Mouse (Mus musculus) kidney, adult 2 months (tissue): ENCODE data around the gene Endov. TPM values are rescaled to one million over a fixed set of nuclear protein-coding genes. Genes with fewer than 3 reads are reported as not detected.

Source experiments
- DNase-seq: peaks from one replicate; pipeline ENCODE4 v3.0.0; 2021
- H3K27ac ChIP-seq: fragments of 200-500 bp; 2 replicates; pipeline ENCODE4 v1.5.1; 2012; ENCODE audit warnings: low read depth, low read length, control low read depth, inconsistent platforms; ENCODE audit not compliant: insufficient read depth
- H3K27me3 ChIP-seq: fragments of 200-500 bp; replicated peaks from 2 replicates; pipeline ENCODE4 v1.6.1; 2012; ENCODE audit warnings: mild to moderate bottlenecking, moderate library complexity, low read length, inconsistent platforms; ENCODE audit not compliant: control insufficient read depth, insufficient read depth
- H3K36me3 ChIP-seq: fragments of 200-500 bp; 2 replicates; pipeline ENCODE4 v1.6.1; 2012; ENCODE audit warnings: mild to moderate bottlenecking, moderate library complexity, low read length, inconsistent platforms; ENCODE audit not compliant: control insufficient read depth, insufficient read depth
- H3K4me1 ChIP-seq: fragments of 200-500 bp; 2 replicates; pipeline ENCODE4 v1.6.1; 2011; ENCODE audit warnings: low read length; ENCODE audit not compliant: control insufficient read depth, insufficient read depth
- H3K4me3 ChIP-seq: fragments of 200-500 bp; 2 replicates; pipeline ENCODE4 v1.5.1; 2011; ENCODE audit warnings: mild to moderate bottlenecking, low read depth, low read length, control low read depth; ENCODE audit not compliant: insufficient read depth
- CTCF ChIP-seq: fragments of 200-500 bp; conservative IDR thresholded peaks from 2 replicates; pipeline ENCODE4 v1.5.1; 2011; ENCODE audit warnings: low read depth, mild to moderate bottlenecking, control low read depth, low read length, moderate library complexity, mixed read lengths; ENCODE audit not compliant: insufficient read depth, insufficient read length
- POLR2A ChIP-seq: fragments of 200-500 bp; IDR thresholded peaks from one replicate; pipeline ENCODE4 v1.6.1; 2011; ENCODE audit warnings: low read depth, low read length, control low read depth
- WGBS: fragments of 180-500 bp; shearing (Covaris S2); methylation state at CpG from one replicate; pipeline ENCODE4 v1.1.7; 2018; 5-methylcytosine and 5-hydroxymethylcytosine counted together
- polyA plus RNA-seq: library from polyadenylated mRNA; depleted of rRNA; stranded (reverse); fragments of >200 nt; gene quantifications from 2 replicates; pipeline ENCODE4 v1.2.3, GENCODE M21; 2012; rRNA removed

The Endov gene
- polyA plus RNA-seq, 1 experiment: 14.1 TPM

DNA sequence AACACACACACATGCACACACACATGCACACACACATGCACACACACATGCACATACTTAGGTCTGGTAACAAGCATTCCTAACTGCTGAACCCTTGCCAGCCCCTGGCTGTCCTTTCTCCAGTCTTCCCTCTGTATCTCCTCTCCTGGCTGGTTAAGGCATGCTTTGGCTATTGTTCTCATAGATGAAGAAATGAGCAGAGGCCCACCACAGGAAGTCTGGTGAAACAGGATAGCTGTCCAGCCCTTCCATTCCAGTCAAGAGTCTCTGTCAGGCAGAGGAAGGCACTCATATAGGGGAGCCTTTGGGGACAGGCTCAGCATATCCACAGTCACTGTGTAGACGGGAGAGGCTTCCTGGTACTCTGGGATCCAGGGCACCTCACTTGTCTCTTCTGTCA, 61.2 kb downstream of the Endov start:
- H3K27me3 ChIP-seq: peaks cover 5% of the 10 kb centered on the region
- 59% methylated on average over 1 of the region's 1 CpGs for WGBS

GRCm38 (mm10) chr11:119552902-119553802, 62.0 kb downstream of the Endov start:
- no peaks in the 10 kb centered on the region for H3K4me1 ChIP-seq
- H3K27ac ChIP-seq: no peak overlapping the region
- DNase-seq: no peak
- 54% methylated on average over 9 of the region's 9 CpGs for WGBS
- peaks cover under 1% of the 10 kb centered on the region; the same call in 1 of the 2 replicates for H3K27me3 ChIP-seq
- TF ChIP-seq CTCF (no peak), POLR2A (no peak)
- no peak overlapping the region for H3K4me3 ChIP-seq
- H3K36me3 ChIP-seq: no peaks in the 10 kb centered on the region

More for the DNA sequence above, 61.2 kb downstream of the Endov start:
- DNase-seq: no peak
- H3K27ac ChIP-seq: no peak overlapping the region
- no peak overlapping the region for H3K4me3 ChIP-seq
- TF ChIP-seq POLR2A (no peak), CTCF (no peak)
- no peaks in the 10 kb centered on the region for H3K36me3 ChIP-seq
- H3K4me1 ChIP-seq: no peaks in the 10 kb centered on the region

GRCm38 (mm10) chr11:119554706-119555105, 63.6 kb downstream of the Endov start:
- H3K4me3 ChIP-seq: no peak overlapping the region
- no peaks in the 10 kb centered on the region for H3K36me3 ChIP-seq
- H3K27me3 ChIP-seq: no peaks in the 10 kb centered on the region; the same call in 1 of the 2 replicates
- no peak for TF ChIP-seq POLR2A
- TF ChIP-seq CTCF: no peak
- WGBS: 43% methylated on average over 7 of the region's 7 CpGs
- H3K27ac ChIP-seq: no peak overlapping the region
- H3K4me1 ChIP-seq: no peaks in the 10 kb centered on the region
- DNase-seq: peak; percentile 24

GRCm38 (mm10) chr11:119555170-119555569, 64.0 kb downstream of the Endov start:
- H3K4me1 ChIP-seq: no peaks in the 10 kb centered on the region
- WGBS: 78% methylated on average over 7 of the region's 7 CpGs
- H3K27ac ChIP-seq: no peak overlapping the region
- H3K27me3 ChIP-seq: no peaks in the 10 kb centered on the region; the same call in 1 of the 2 replicates
- TF ChIP-seq CTCF: no peak
- TF ChIP-seq POLR2A: no peak
- H3K4me3 ChIP-seq: no peak overlapping the region
- no peak for DNase-seq
- no peaks in the 10 kb centered on the region for H3K36me3 ChIP-seq

- Histone ChIP-seq H3K36me3 (no peaks in the 10 kb centered on the region), H3K4me1 (no peaks in the 10 kb centered on the region), H3K4me3 (no peak overlapping the region), H3K27ac (no peak overlapping the region), H3K27me3 (no peaks in the 10 kb centered on the region; the same call in 1 of the 2 replicates)
- TF ChIP-seq POLR2A (no peak), CTCF (no peak)
- WGBS: 49% methylated on average over 17 of the region's 17 CpGs
- no peak for DNase-seq
Observed at GRCm38 (mm10) chr11:119557940-119558869, 67.1 kb downstream of the Endov start.

DNA sequence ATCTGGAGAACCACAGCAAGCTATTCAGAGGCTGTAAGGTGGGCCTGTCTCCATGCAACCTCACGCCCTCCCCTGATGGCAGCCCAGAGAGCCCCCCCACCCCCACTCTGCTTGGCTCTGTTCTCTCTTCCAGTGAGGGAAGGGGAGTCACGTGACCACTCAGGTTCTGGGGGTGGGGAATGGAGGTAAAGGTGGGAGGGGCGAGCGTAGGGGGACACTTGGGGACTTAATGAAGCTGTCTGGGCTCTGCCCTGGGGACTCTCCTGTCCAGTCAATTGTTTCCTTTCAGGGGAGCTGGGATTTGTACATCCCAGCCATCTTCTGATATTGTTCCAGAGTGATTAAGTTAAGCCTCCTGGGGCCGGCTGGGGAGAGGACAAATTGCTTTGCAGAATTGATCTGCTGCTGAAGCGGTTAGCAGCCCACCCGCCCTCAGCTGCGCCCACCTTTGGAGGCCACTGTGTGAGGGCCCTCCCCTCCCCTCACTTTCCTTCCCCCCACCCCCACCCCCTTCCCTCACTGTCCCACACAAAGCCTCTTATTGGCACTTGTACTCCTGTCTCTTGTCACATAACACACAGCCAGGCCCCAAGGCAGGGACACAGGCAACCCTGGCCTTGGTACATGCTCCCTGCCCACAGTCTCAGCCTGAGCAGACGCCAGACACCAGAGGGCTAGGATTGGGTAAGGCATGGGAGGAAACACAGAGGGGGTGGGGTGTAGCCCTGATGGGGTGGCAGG, 67.9 kb downstream of the Endov start:
- H3K27ac ChIP-seq: no peak overlapping the region
- 33% methylated on average over 9 of the region's 9 CpGs for WGBS
- H3K36me3 ChIP-seq: no peaks in the 10 kb centered on the region
- TF ChIP-seq CTCF (no peak), POLR2A (no peak)
- no peak overlapping the region for H3K4me3 ChIP-seq
- no peak for DNase-seq
- H3K27me3 ChIP-seq: no peaks in the 10 kb centered on the region; the same call in 1 of the 2 replicates
- no peaks in the 10 kb centered on the region for H3K4me1 ChIP-seq

Other genes starting within 250 kb of the Endov start
- 152 and 171 TPM in 2 replicates for gene Gaa, start 223.5 kb upstream of the Endov start, polyA plus RNA-seq
- 88.4 and 94.2 TPM in 2 replicates for gene Eif4a3, start 191.3 kb upstream of the Endov start, polyA plus RNA-seq
- gene Card14, start 183.6 kb upstream of the Endov start, polyA plus RNA-seq: 3.7 and 3.9 TPM in 2 replicates
- gene Sgsh, start 135.8 kb upstream of the Endov start, polyA plus RNA-seq: 24.8 and 28.8 TPM in 2 replicates
- 13.0 and 27.9 TPM in 2 replicates for gene Slc26a11, start 135.8 kb upstream of the Endov start, polyA plus RNA-seq
- 15.0 and 18.5 TPM in 2 replicates for gene Rnf213, start 98.2 kb upstream of the Endov start, polyA plus RNA-seq
- 0.08 and 0.10 TPM in 2 replicates for gene Nptx1, start 56.4 kb downstream of the Endov start, polyA plus RNA-seq
- gene Rptor, start 111.6 kb downstream of the Endov start, polyA plus RNA-seq: 20.7 and 23.4 TPM in 2 replicates